Mouse (Mus musculus) limb, embryonic 15.5 days (tissue): ENCODE measurements around the gene Ankrd13b. TPM values are rescaled to one million over a fixed set of nuclear protein-coding genes. Genes with fewer than 3 reads are reported as not detected.

Experiments
- ATAC-seq: fragments of 200-750 bp; cut with Nextera tagmentation; 2 replicates; pipeline ENCODE4 v1.8.0; 2017; ENCODE audit warnings: low read depth, moderate TSS enrichment; ENCODE audit not compliant: insufficient number of reproducible peaks, low FRiP score, low TSS enrichment
- H3K27ac ChIP-seq: fragments of 300-500 bp; sonication (generic); 2 replicates; pipeline ENCODE4 v1.5.1; 2015; ENCODE audit warnings: moderate library complexity, mild to moderate bottlenecking, inconsistent platforms
- H3K27me3 ChIP-seq: fragments of 300-500 bp; sonication (generic); 2 replicates; pipeline ENCODE4 v1.6.1; 2015; ENCODE audit warnings: inconsistent platforms
- H3K36me3 ChIP-seq: fragments of 300-500 bp; sonication (generic); 2 replicates; pipeline ENCODE4 v1.6.1; 2015; ENCODE audit warnings: inconsistent platforms
- H3K4me1 ChIP-seq: fragments of 300-500 bp; sonication (generic); 2 replicates; pipeline ENCODE4 v1.6.1; 2015; ENCODE audit warnings: inconsistent platforms
- H3K4me2 ChIP-seq: fragments of 300-500 bp; sonication (generic); 2 replicates; pipeline ENCODE4 v1.6.1; 2015; ENCODE audit warnings: mild to moderate bottlenecking, inconsistent platforms
- H3K4me3 ChIP-seq: fragments of 300-500 bp; sonication (generic); 2 replicates; pipeline ENCODE4 v1.5.1; 2015; ENCODE audit warnings: mild to moderate bottlenecking, inconsistent platforms
- H3K9ac ChIP-seq: fragments of 300-500 bp; sonication (generic); 2 replicates; pipeline ENCODE4 v1.6.1; 2015; ENCODE audit warnings: inconsistent platforms
- H3K9me3 ChIP-seq: fragments of 300-500 bp; sonication (generic); 2 replicates; pipeline ENCODE4 v1.6.1; 2016; ENCODE audit warnings: inconsistent platforms
- WGBS: fragments of 180-500 bp; shearing (Covaris S2); methylation state at CpG from one replicate; pipeline ENCODE4 v1.1.7; 2015; 5-methylcytosine and 5-hydroxymethylcytosine counted together
- polyA plus RNA-seq: library from polyadenylated mRNA; unstranded; fragments of >200 nt; fragmentation: Nextera tagmentation; extraction: Ambion mirVana; gene quantifications from 2 replicates; pipeline ENCODE4 v1.2.1, GENCODE M21; 2015

The Ankrd13b gene
- polyA plus RNA-seq, 1 experiment from 2014 or later = 7.2 TPM

GRCm38 (mm10) chr11:77495507-77495906 is 6.0 kb upstream of the Ankrd13b start:
- H3K4me2 ChIP-seq = no peak overlapping the region
- no peaks in the 10 kb centered on the region for H3K27me3 ChIP-seq
- no peak for ATAC-seq
- H3K4me1 ChIP-seq = peaks cover 77% of the 10 kb centered on the region
- H3K4me3 ChIP-seq = no peak overlapping the region
- H3K27ac ChIP-seq = no peak overlapping the region
- H3K36me3 ChIP-seq = peaks cover 14% of the 10 kb centered on the region
- no peaks in the 10 kb centered on the region for H3K9me3 ChIP-seq
- no peak overlapping the region; the same call in 1 of the 2 replicates for H3K9ac ChIP-seq

GRCm38 (mm10) chr11:77494782-77495181 is 5.3 kb upstream of the Ankrd13b start:
- Histone ChIP-seq H3K9ac (no peak overlapping the region; the same call in 1 of the 2 replicates), H3K4me2 (peak overlapping the region; percentile 92; the same call in 1 of the 2 replicates), H3K36me3 (peaks cover 6% of the 10 kb centered on the region), H3K27ac (no peak overlapping the region), H3K4me3 (peak overlapping the region; percentile 92), H3K9me3 (no peaks in the 10 kb centered on the region), H3K27me3 (no peaks in the 10 kb centered on the region), H3K4me1 (peaks cover 78% of the 10 kb centered on the region)
- WGBS = 71% methylated on average over 6 of the region's 6 CpGs
- ATAC-seq = no peak

GRCm38 (mm10) chr11:77494344-77494676 is 4.8 kb upstream of the Ankrd13b start:
- H3K27ac ChIP-seq = peak overlapping the region; percentile 93
- H3K9me3 ChIP-seq = no peaks in the 10 kb centered on the region
- H3K27me3 ChIP-seq = no peaks in the 10 kb centered on the region
- peak overlapping the region; percentile 92 for H3K4me2 ChIP-seq
- H3K4me1 ChIP-seq = peaks cover 78% of the 10 kb centered on the region
- peak overlapping the region; percentile 92 for H3K4me3 ChIP-seq
- ATAC-seq = no peak
- peaks cover 2% of the 10 kb centered on the region for H3K36me3 ChIP-seq
- peak overlapping the region; percentile 89 for H3K9ac ChIP-seq
- WGBS = 18% methylated on average over 4 of the region's 4 CpGs

- Histone ChIP-seq H3K9me3 (no peaks in the 10 kb centered on the region), H3K27me3 (no peaks in the 10 kb centered on the region), H3K4me1 (peaks cover 84% of the 10 kb centered on the region), H3K27ac (peak within 1 kb of the TSS; percentile 93), H3K36me3 (no peaks in the 10 kb centered on the region), H3K9ac (peak within 1 kb of the TSS; percentile 89), H3K4me3 (peak within 1 kb of the TSS; percentile 92), H3K4me2 (peak within 1 kb of the TSS; percentile 92)
- 1% methylated on average over 64 of the region's 74 CpGs for WGBS
- ATAC-seq = no peak
Observed at GRCm38 (mm10) chr11:77493512-77494343, 4.2 kb upstream of the Ankrd13b start, which contains the start of gene Git1. Gene Git1 (plus strand): TSS chr11:77493562.

GRCm38 (mm10) chr11:77492911-77493332 is 3.4 kb upstream of the Ankrd13b start:
- Histone ChIP-seq H3K27me3 (no peaks in the 10 kb centered on the region), H3K27ac (peak overlapping the region; percentile 93), H3K4me3 (peak overlapping the region; percentile 92), H3K9me3 (no peaks in the 10 kb centered on the region), H3K9ac (peak overlapping the region; percentile 89), H3K4me1 (peaks cover 85% of the 10 kb centered on the region), H3K4me2 (peak overlapping the region; percentile 91), H3K36me3 (no peaks in the 10 kb centered on the region)
- under 1% methylated on average over 28 of the region's 32 CpGs for WGBS
- ATAC-seq = peak; percentile 70; the same call in 1 of the 2 replicates

GRCm38 (mm10) chr11:77492311-77492871 is 2.9 kb upstream of the Ankrd13b start:
- WGBS = under 1% methylated on average over 14 of the region's 18 CpGs
- H3K4me1 ChIP-seq = peaks cover 85% of the 10 kb centered on the region

GRCm38 (mm10) chr11:77491502-77492291 is 2.2 kb upstream of the Ankrd13b start:
- H3K27me3 ChIP-seq = no peaks in the 10 kb centered on the region
- 0% methylated on average over 23 of the region's 23 CpGs for WGBS
- peak overlapping the region; percentile 92 for H3K4me3 ChIP-seq
- H3K4me1 ChIP-seq = peaks cover 85% of the 10 kb centered on the region
- peak overlapping the region; percentile 93 for H3K27ac ChIP-seq
- peak; percentile 80 for ATAC-seq
- H3K4me2 ChIP-seq = peak overlapping the region; percentile 91
- no peaks in the 10 kb centered on the region for H3K9me3 ChIP-seq
- H3K9ac ChIP-seq = peak overlapping the region; percentile 28; the same call in 1 of the 2 replicates
- no peaks in the 10 kb centered on the region for H3K36me3 ChIP-seq

More at GRCm38 (mm10) chr11:77492311-77492871, 2.9 kb upstream of the Ankrd13b start:
- Histone ChIP-seq H3K27me3 (no peaks in the 10 kb centered on the region), H3K36me3 (no peaks in the 10 kb centered on the region), H3K4me3 (peak overlapping the region; percentile 92), H3K27ac (peak overlapping the region; percentile 93), H3K4me2 (peak overlapping the region; percentile 91), H3K9ac (peak overlapping the region; percentile 89), H3K9me3 (no peaks in the 10 kb centered on the region)
- no peak for ATAC-seq

- peak; percentile 73 for ATAC-seq
Observed at GRCm38 (mm10) chr11:77491123-77491501, 1.6 kb upstream of the Ankrd13b start.

GRCm38 (mm10) chr11:77490451-77490850 is 973 bp upstream of the Ankrd13b start:
- Histone ChIP-seq H3K4me1 (peaks cover 88% of the 10 kb centered on the region), H3K9me3 (no peaks in the 10 kb centered on the region), H3K36me3 (no peaks in the 10 kb centered on the region), H3K9ac (no peak overlapping the region), H3K27ac (peak overlapping the region; percentile 93), H3K4me2 (peak overlapping the region; percentile 91), H3K4me3 (peak overlapping the region; percentile 83; the same call in 1 of the 2 replicates), H3K27me3 (no peaks in the 10 kb centered on the region)
- no peak for ATAC-seq
- 74% methylated on average over 6 of the region's 6 CpGs for WGBS

More at GRCm38 (mm10) chr11:77491123-77491501, 1.6 kb upstream of the Ankrd13b start:
- Histone ChIP-seq H3K4me2 (peak overlapping the region; percentile 91), H3K9ac (0 out of 2 replicates have a peak overlapping the region, but pooled peaks have one; percentile 5), H3K9me3 (no peaks in the 10 kb centered on the region), H3K4me1 (peaks cover 88% of the 10 kb centered on the region), H3K36me3 (no peaks in the 10 kb centered on the region), H3K27ac (peak overlapping the region; percentile 93), H3K4me3 (peak overlapping the region; percentile 92), H3K27me3 (no peaks in the 10 kb centered on the region)
- WGBS = under 1% methylated on average over 13 of the region's 13 CpGs

GRCm38 (mm10) chr11:77488771-77489581 is 502 bp downstream of the Ankrd13b start:
- peak overlapping the region; percentile 83 for H3K4me3 ChIP-seq
- H3K4me2 ChIP-seq = peak overlapping the region; percentile 91
- 2% methylated on average over 48 of the region's 55 CpGs for WGBS
- H3K4me1 ChIP-seq = peaks cover 78% of the 10 kb centered on the region
- no peaks in the 10 kb centered on the region for H3K36me3 ChIP-seq
- no peak for ATAC-seq
- peak overlapping the region; percentile 76 for H3K9ac ChIP-seq
- H3K27ac ChIP-seq = no peak overlapping the region
- no peaks in the 10 kb centered on the region for H3K9me3 ChIP-seq
- no peaks in the 10 kb centered on the region for H3K27me3 ChIP-seq

- Histone ChIP-seq H3K27me3 (no peaks in the 10 kb centered on the region), H3K36me3 (no peaks in the 10 kb centered on the region), H3K4me3 (no peak overlapping the region), H3K4me2 (0 out of 2 replicates have a peak overlapping the region, but pooled peaks have one; percentile 19), H3K4me1 (peaks cover 62% of the 10 kb centered on the region), H3K9me3 (no peaks in the 10 kb centered on the region), H3K9ac (no peak overlapping the region), H3K27ac (peak overlapping the region; percentile 48)
- WGBS = 43% methylated on average over 5 of the region's 5 CpGs
- ATAC-seq = no peak
Observed at GRCm38 (mm10) chr11:77486798-77487197, 2.7 kb downstream of the Ankrd13b start.
